Mouse (Mus musculus): ENCODE measurements around the gene Eif4g3.

GRCm38 (mm10) chr4:137994562-137995336 lies 1.9 kb downstream of the Eif4g3 start:
- TF ChIP-seq CTCF (IDR thresholded peaks at IDR 0.05; ENCODE audit: low read depth) (no peak), EP300 (IDR thresholded peaks at IDR 0.05; ENCODE audit: low read depth) (no peak)
